Mouse (Mus musculus): ENCODE data around the gene Dgkz. TPM values are rescaled to one million over a fixed set of nuclear protein-coding genes. Genes with fewer than 3 reads are reported as not detected.

Dgkz gene
- polyA plus RNA-seq, 1 experiment: 252 TPM

GRCm38 (mm10) chr2:91916346-91916977 is 59.2 kb downstream of the Dgkz start:
- no peak overlapping the region for H3K4me3 ChIP-seq (replicated peaks; ENCODE audit: extremely low read depth, low read depth, low read length)
- no peak for DNase-seq
- WGBS: 90% methylated on average over 7 of the region's 7 CpGs
- TF ChIP-seq POLR2A (IDR thresholded peaks at IDR 0.05; ENCODE audit: borderline replicate concordance, extremely low read depth, low read depth, low read length) (no peak), CTCF (IDR thresholded peaks at IDR 0.05; ENCODE audit: insufficient read depth, low read length) (no peak)
- peaks cover 4% of the 10 kb centered on the region for H3K4me1 ChIP-seq (ENCODE audit: control insufficient read depth, insufficient read depth, low read length)

GRCm38 (mm10) chr2:91913328-91914110 is 62.1 kb downstream of the Dgkz start:
- no peak overlapping the region for H3K4me3 ChIP-seq (replicated peaks; ENCODE audit: extremely low read depth, low read depth, low read length)
- 67% methylated on average over 7 of the region's 7 CpGs for WGBS
- H3K4me1 ChIP-seq (ENCODE audit: control insufficient read depth, insufficient read depth, low read length): no peaks in the 10 kb centered on the region
- no peak for DNase-seq
- TF ChIP-seq POLR2A (IDR thresholded peaks at IDR 0.05; ENCODE audit: borderline replicate concordance, extremely low read depth, low read depth, low read length): no peak
- no peak for TF ChIP-seq CTCF (IDR thresholded peaks at IDR 0.05; ENCODE audit: insufficient read depth, low read length)

- TF ChIP-seq POLR2A (IDR thresholded peaks at IDR 0.05; ENCODE audit: borderline replicate concordance, extremely low read depth, low read depth, low read length) (no peak), CTCF (IDR thresholded peaks at IDR 0.05; ENCODE audit: insufficient read depth, low read length) (no peak)
- Histone ChIP-seq H3K4me1 (ENCODE audit: control insufficient read depth, insufficient read depth, low read length) (no peaks in the 10 kb centered on the region), H3K4me3 (replicated peaks; ENCODE audit: extremely low read depth, low read depth, low read length) (no peak overlapping the region)
- 65% methylated on average over 3 of the region's 3 CpGs for WGBS
- no peak for DNase-seq
Observed at GRCm38 (mm10) chr2:91912616-91913015, 63.0 kb downstream of the Dgkz start.

GRCm38 (mm10) chr2:91906141-91906540 is 69.5 kb downstream of the Dgkz start:
- WGBS: 79% methylated on average over 2 of the region's 2 CpGs
- Histone ChIP-seq H3K4me1 (ENCODE audit: control insufficient read depth, insufficient read depth, low read length) (no peaks in the 10 kb centered on the region), H3K4me3 (replicated peaks; ENCODE audit: extremely low read depth, low read depth, low read length) (no peak overlapping the region)
- TF ChIP-seq CTCF (IDR thresholded peaks at IDR 0.05; ENCODE audit: insufficient read depth, low read length): no peak
- no peak for TF ChIP-seq POLR2A (IDR thresholded peaks at IDR 0.05; ENCODE audit: borderline replicate concordance, extremely low read depth, low read depth, low read length)
- DNase-seq: no peak

GRCm38 (mm10) chr2:91904618-91905307 is 70.9 kb downstream of the Dgkz start:
- H3K4me3 ChIP-seq (replicated peaks; ENCODE audit: extremely low read depth, low read depth, low read length): no peak overlapping the region
- no peak for DNase-seq
- TF ChIP-seq CTCF (IDR thresholded peaks at IDR 0.05; ENCODE audit: insufficient read depth, low read length) (no peak), POLR2A (IDR thresholded peaks at IDR 0.05; ENCODE audit: borderline replicate concordance, extremely low read depth, low read depth, low read length) (no peak)
- 83% methylated on average over 5 of the region's 5 CpGs for WGBS
- H3K4me1 ChIP-seq (ENCODE audit: control insufficient read depth, insufficient read depth, low read length): no peaks in the 10 kb centered on the region

GRCm38 (mm10) chr2:91903171-91903925 is 72.3 kb downstream of the Dgkz start:
- WGBS: 86% methylated on average over 3 of the region's 3 CpGs
- DNase-seq: no peak
- TF ChIP-seq POLR2A (IDR thresholded peaks at IDR 0.05; ENCODE audit: borderline replicate concordance, extremely low read depth, low read depth, low read length): no peak
- TF ChIP-seq CTCF (IDR thresholded peaks at IDR 0.05; ENCODE audit: insufficient read depth, low read length): no peak
- Histone ChIP-seq H3K4me1 (ENCODE audit: control insufficient read depth, insufficient read depth, low read length) (no peaks in the 10 kb centered on the region), H3K4me3 (replicated peaks; ENCODE audit: extremely low read depth, low read depth, low read length) (no peak overlapping the region)

- H3K4me3 ChIP-seq (replicated peaks; ENCODE audit: extremely low read depth, low read depth, low read length): no peak overlapping the region
- H3K4me1 ChIP-seq (ENCODE audit: control insufficient read depth, insufficient read depth, low read length): no peaks in the 10 kb centered on the region
- WGBS: 81% methylated on average over 5 of the region's 5 CpGs
- no peak for DNase-seq
- no peak for TF ChIP-seq CTCF (IDR thresholded peaks at IDR 0.05; ENCODE audit: insufficient read depth, low read length)
- TF ChIP-seq POLR2A (IDR thresholded peaks at IDR 0.05; ENCODE audit: borderline replicate concordance, extremely low read depth, low read depth, low read length): no peak
Observed at GRCm38 (mm10) chr2:91902336-91902735, 73.3 kb downstream of the Dgkz start.

- 91% methylated on average over 8 of the region's 8 CpGs for WGBS
Observed at GRCm38 (mm10) chr2:91900431-91900830, 75.2 kb downstream of the Dgkz start.

GRCm38 (mm10) chr2:91899141-91899540 is 76.5 kb downstream of the Dgkz start:
- DNase-seq: no peak
- 89% methylated on average over 3 of the region's 3 CpGs for WGBS
- TF ChIP-seq CTCF (IDR thresholded peaks at IDR 0.05; ENCODE audit: insufficient read depth, low read length): no peak
- TF ChIP-seq POLR2A (IDR thresholded peaks at IDR 0.05; ENCODE audit: borderline replicate concordance, extremely low read depth, low read depth, low read length): no peak
- Histone ChIP-seq H3K4me1 (ENCODE audit: control insufficient read depth, insufficient read depth, low read length) (no peaks in the 10 kb centered on the region), H3K4me3 (replicated peaks; ENCODE audit: extremely low read depth, low read depth, low read length) (no peak overlapping the region)

More at GRCm38 (mm10) chr2:91900431-91900830, 75.2 kb downstream of the Dgkz start:
- no peaks in the 10 kb centered on the region for H3K4me1 ChIP-seq (ENCODE audit: control insufficient read depth, insufficient read depth, low read length)
- no peak for DNase-seq
- H3K4me3 ChIP-seq (replicated peaks; ENCODE audit: extremely low read depth, low read depth, low read length): no peak overlapping the region
- TF ChIP-seq POLR2A (IDR thresholded peaks at IDR 0.05; ENCODE audit: borderline replicate concordance, extremely low read depth, low read depth, low read length): no peak
- no peak for TF ChIP-seq CTCF (IDR thresholded peaks at IDR 0.05; ENCODE audit: insufficient read depth, low read length)
